ENCODE assay signal across 9 mouse cellular contexts in genomic region chr11:17685711-17686113, GRCm38 (mm10).
DNase-seq lines count a peak whose midpoint lies in the region; ATAC-seq and TF ChIP-seq lines count a peak whose summit lies in the region.
"Had no signal": no experiment of that assay in that cellular context is flagged by ENCODE, and none has a peak within 500 bp of the region (broad histone marks: within the 10 kb centered on the region; RNA-seq: fewer than 3 reads in every experiment).

No protein-coding gene starts in this region.

- peaks cover 3% of the 10 kb centered on the region; the same call in 1 of the 2 replicates for H3K4me1 ChIP-seq in embryonic fibroblast, embryonic 13.5 days (ENCODE audit: control insufficient read depth, insufficient read depth, low read length)
- peaks cover 9% of the 10 kb centered on the region; the same call in 1 of the 2 replicates for H3K4me1 ChIP-seq in heart, embryonic 12.5 days (replicated peaks)
- H3K4me1 ChIP-seq in kidney, embryonic 14.5 days (ENCODE audit: control insufficient read depth, insufficient read depth, low read length): no peaks in the 10 kb centered on the region
- H3K4me1 ChIP-seq in liver, postnatal 0 days (ENCODE audit: insufficient read depth): no peaks in the 10 kb centered on the region
- no peaks in the 10 kb centered on the region for H3K4me1 ChIP-seq in thymus, adult 2 months (replicated peaks; ENCODE audit: control insufficient read depth, insufficient read depth, low read length)

- peak overlapping the region; percentile 34 for H3K4me2 ChIP-seq in heart, embryonic 12.5 days
- H3K4me2 ChIP-seq in kidney, embryonic 14.5 days (replicated peaks; ENCODE audit: low read depth, low read length): no peak overlapping the region
- no peak overlapping the region for H3K4me2 ChIP-seq in liver, postnatal 0 days (ENCODE audit: low read depth, low read length)

- TF ChIP-seq CTCF in embryonic fibroblast, embryonic 13.5 days (IDR thresholded peaks at IDR 0.05; ENCODE audit: borderline replicate concordance, insufficient read depth, low read length): peak; percentile 28; the same call in 1 of the 2 replicates
- peak; percentile 41 for TF ChIP-seq CTCF in liver, postnatal 0 days (IDR thresholded peaks at IDR 0.05; ENCODE audit: low read depth)
- no peak for TF ChIP-seq CTCF in thymus, adult 2 months (IDR thresholded peaks at IDR 0.05; ENCODE audit: borderline replicate concordance, control insufficient read depth, extremely low read depth, insufficient read depth, low read length, poor library complexity)

- TF ChIP-seq EP300 in liver, postnatal 0 days (IDR thresholded peaks at IDR 0.05; ENCODE audit: low read depth): no peak

- H3K27ac ChIP-seq in embryonic fibroblast, embryonic 13.5 days (ENCODE audit: insufficient read depth, low read length): peak overlapping the region; percentile 61
- 0 out of 2 replicates have a peak overlapping the region, but pooled peaks have one; percentile 6 for H3K27ac ChIP-seq in heart, embryonic 12.5 days (ENCODE audit: poor library complexity, severe bottlenecking)
- no peak overlapping the region for H3K27ac ChIP-seq in kidney, embryonic 14.5 days (ENCODE audit: low read depth, low read length)
- no peak overlapping the region for H3K27ac ChIP-seq in liver, postnatal 0 days (ENCODE audit: low read depth)
- H3K27ac ChIP-seq in thymus, adult 2 months (ENCODE audit: control insufficient read depth, insufficient read depth, low read length): no peak overlapping the region
- H3K27ac ChIP-seq: liver, embryonic 14.5 days had no signal

- ATAC-seq in heart, embryonic 12.5 days (ENCODE audit: insufficient number of reproducible peaks, low FRiP score): no peak
- peak; percentile 62; the same call in 1 of the 2 replicates for ATAC-seq in kidney, embryonic 14.5 days (ENCODE audit: low FRiP score, low TSS enrichment)
- ATAC-seq in liver, postnatal 0 days: no peak

- H3K9ac ChIP-seq in heart, embryonic 12.5 days: no peak overlapping the region
- no peak overlapping the region for H3K9ac ChIP-seq in kidney, embryonic 14.5 days (ENCODE audit: low read depth, low read length)
- no peak overlapping the region for H3K9ac ChIP-seq in liver, postnatal 0 days (replicated peaks)
- H3K9ac ChIP-seq: liver, embryonic 14.5 days had no signal

- TF ChIP-seq POLR2A in embryonic fibroblast, embryonic 13.5 days (IDR thresholded peaks at IDR 0.05; ENCODE audit: low read depth, low read length): no peak
- no peak for TF ChIP-seq POLR2A in thymus, adult 2 months (IDR thresholded peaks at IDR 0.05; ENCODE audit: control insufficient read depth, extremely low read depth, insufficient read depth, low read length, poor library complexity)

- DNase-seq in 3T3-L1 (ENCODE audit: low read depth, low spot score): peak; percentile 94
- peak; percentile 56 for DNase-seq in adrenal gland, postnatal 25 days
- DNase-seq in liver, postnatal 0 days: no peak
- DNase-seq in ovary, postnatal 36 days (ENCODE audit: low spot score): peak; percentile 18
- DNase-seq in thymus, adult 2 months: no peak

- no peaks in the 10 kb centered on the region for H3K9me3 ChIP-seq in heart, embryonic 12.5 days (replicated peaks)
- peaks cover 5% of the 10 kb centered on the region for H3K9me3 ChIP-seq in kidney, embryonic 14.5 days (ENCODE audit: control insufficient read depth, low read length)
- no peaks in the 10 kb centered on the region for H3K9me3 ChIP-seq in liver, postnatal 0 days (ENCODE audit: low read length)

- WGBS in heart, embryonic 12.5 days: 2% methylated on average over 4 of the region's 4 CpGs
- 27% methylated on average over 4 of the region's 4 CpGs for WGBS in kidney, embryonic 14.5 days
- WGBS in liver, postnatal 0 days (ENCODE audit: insufficient replicate concordance): 49% methylated on average over 4 of the region's 4 CpGs
- 46% methylated on average over 4 of the region's 4 CpGs for WGBS in thymus, adult 2 months

- H3K27me3 ChIP-seq in heart, embryonic 12.5 days (replicated peaks): no peaks in the 10 kb centered on the region
- H3K27me3 ChIP-seq in kidney, embryonic 14.5 days (ENCODE audit: control insufficient read depth, insufficient read depth, low read length): no peaks in the 10 kb centered on the region
- H3K27me3 ChIP-seq in liver, postnatal 0 days (ENCODE audit: insufficient read depth, low read length): no peaks in the 10 kb centered on the region
- H3K27me3 ChIP-seq in thymus, adult 2 months (ENCODE audit: control insufficient read depth, insufficient read depth, low read length): no peaks in the 10 kb centered on the region

- H3K36me3 ChIP-seq in heart, embryonic 12.5 days: no peaks in the 10 kb centered on the region
- H3K36me3 ChIP-seq in kidney, embryonic 14.5 days (ENCODE audit: control insufficient read depth, insufficient read depth, low read length): no peaks in the 10 kb centered on the region
- no peaks in the 10 kb centered on the region for H3K36me3 ChIP-seq in liver, postnatal 0 days (replicated peaks; ENCODE audit: insufficient read depth, low read length)
- H3K36me3 ChIP-seq in thymus, adult 2 months (ENCODE audit: control insufficient read depth, insufficient read depth, low read length): no peaks in the 10 kb centered on the region

- H3K4me3 ChIP-seq in embryonic fibroblast, embryonic 13.5 days (ENCODE audit: insufficient read depth, low read length): no peak overlapping the region
- H3K4me3 ChIP-seq in heart, embryonic 12.5 days: no peak overlapping the region
- no peak overlapping the region for H3K4me3 ChIP-seq in kidney, embryonic 14.5 days (ENCODE audit: low read length)
- H3K4me3 ChIP-seq in liver, postnatal 0 days (ENCODE audit: low read depth, low read length): no peak overlapping the region
- no peak overlapping the region for H3K4me3 ChIP-seq in thymus, adult 2 months (ENCODE audit: control insufficient read depth, insufficient read depth, low read length)

Comparison
In these comparisons a context has a peak if more than half of its experiments do, and no peak if none do; other contexts are left out.
1. DNase-seq: peak in 3T3-L1 (single experiment), adrenal gland, postnatal 25 days (single experiment) and ovary, postnatal 36 days (single experiment); none in liver, postnatal 0 days (single experiment) and thymus, adult 2 months (single experiment).
2. H3K27ac ChIP-seq: peak in embryonic fibroblast, embryonic 13.5 days (single experiment) and heart, embryonic 12.5 days (single experiment); none in kidney, embryonic 14.5 days (single experiment), liver, postnatal 0 days (single experiment) and thymus, adult 2 months (single experiment).